Mouse (Mus musculus): ENCODE data around the gene Rbp4. TPM values are rescaled to one million over a fixed set of nuclear protein-coding genes. Genes with fewer than 3 reads are reported as not detected.

Gene Rbp4
- not detected for polyA plus RNA-seq (2012; fragmentation: generic; extraction: Trizol)

DNA sequence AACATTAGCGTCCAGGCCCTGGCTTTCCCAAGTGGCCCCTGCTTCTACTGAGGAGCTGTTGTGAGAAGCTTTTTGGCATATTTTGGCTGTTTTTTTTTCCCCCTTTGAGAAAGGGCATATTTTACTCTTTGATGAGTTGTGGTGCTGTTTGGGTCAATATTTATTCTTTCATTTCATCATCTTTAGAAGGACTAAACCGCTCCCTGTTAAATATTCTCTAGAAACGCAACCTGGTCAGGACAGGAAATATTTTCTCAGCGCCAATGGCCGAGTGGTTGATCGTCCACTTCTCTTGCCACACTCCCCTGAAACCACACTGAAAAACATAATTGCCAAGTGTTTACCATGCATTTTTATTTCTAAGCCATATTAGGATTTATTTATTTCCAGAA lies at the start of gene Rbp4:
Gene Rbp4 (minus strand): TSS at position 63 of the 392 bp plus-strand sequence.

DNA sequence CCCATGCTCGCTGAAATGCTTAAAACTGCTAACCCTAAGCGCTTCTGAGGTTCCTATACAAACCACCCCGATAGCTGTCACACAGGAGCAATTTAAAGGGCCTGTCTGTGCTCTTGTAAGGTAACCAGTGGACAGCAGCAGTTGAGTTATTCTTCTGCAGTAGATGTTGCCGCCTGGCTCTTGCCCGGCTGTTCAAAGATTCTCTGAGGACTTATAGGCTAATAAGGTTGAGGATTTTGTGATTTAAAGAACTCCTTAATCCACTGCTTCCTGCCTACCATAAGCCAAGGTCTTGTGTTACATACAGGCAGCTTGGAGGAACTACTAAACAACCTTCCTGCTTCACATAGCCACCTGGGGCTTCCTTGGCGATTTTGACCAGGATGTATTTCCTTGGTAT lies 7.4 kb upstream of the Rbp4 start, which contains the start of gene Pde6c:
Gene Pde6c (plus strand): TSS at position 301 of the 400 bp plus-strand sequence.

DNA sequence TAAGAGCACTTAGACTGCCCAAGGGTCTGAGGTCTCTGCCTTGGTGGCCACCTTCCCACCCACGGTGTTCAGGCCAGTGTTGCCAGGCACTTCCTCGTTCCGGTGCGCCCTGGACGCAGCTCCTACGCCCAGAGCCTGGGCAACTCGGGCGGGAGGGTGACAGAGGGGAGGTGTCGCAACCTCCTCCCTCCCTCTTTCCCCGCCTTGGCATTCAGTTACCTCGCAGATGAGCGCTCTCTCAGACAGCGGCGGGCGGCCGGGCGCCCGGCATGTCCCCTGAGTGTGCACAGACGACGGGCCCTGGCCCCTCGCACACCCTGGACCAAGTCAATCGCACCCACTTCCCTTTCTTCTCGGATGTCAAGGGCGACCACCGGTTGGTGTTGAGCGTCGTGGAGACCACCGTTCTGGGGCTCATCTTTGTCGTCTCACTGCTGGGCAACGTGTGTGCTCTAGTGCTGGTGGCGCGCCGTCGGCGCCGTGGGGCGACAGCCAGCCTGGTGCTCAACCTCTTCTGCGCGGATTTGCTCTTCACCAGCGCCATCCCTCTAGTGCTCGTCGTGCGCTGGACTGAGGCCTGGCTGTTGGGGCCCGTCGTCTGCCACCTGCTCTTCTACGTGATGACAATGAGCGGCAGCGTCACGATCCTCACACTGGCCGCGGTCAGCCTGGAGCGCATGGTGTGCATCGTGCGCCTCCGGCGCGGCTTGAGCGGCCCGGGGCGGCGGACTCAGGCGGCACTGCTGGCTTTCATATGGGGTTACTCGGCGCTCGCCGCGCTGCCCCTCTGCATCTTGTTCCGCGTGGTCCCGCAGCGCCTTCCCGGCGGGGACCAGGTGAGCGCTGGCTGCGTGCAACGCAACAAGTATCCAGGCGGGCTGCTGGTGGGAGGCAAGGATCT lies 28.0 kb downstream of the Rbp4 start, which contains the start of gene Ffar4:
Gene Ffar4 (plus strand): TSS at position 214 of the 901 bp plus-strand sequence.

Other genes with a start within 250 kb of the Rbp4 start
- gene Myof, start 81.7 kb downstream of the Rbp4 start, polyA plus RNA-seq (2012; fragmentation: generic; extraction: Trizol) = 100 to 1,000 TPM in 1 of 2 experiments, 10 to 100 TPM in 1; 43.0 to 142 TPM
- gene Cep55, start 70.3 kb downstream of the Rbp4 start, polyA plus RNA-seq (2012; fragmentation: generic; extraction: Trizol) = 1 to 10 TPM in 1 of 2 experiments, under 1 TPM in 1; 0.44 to 6.3 TPM
- not detected for gene Ffar4, start 28.2 kb downstream of the Rbp4 start, polyA plus RNA-seq (2012; fragmentation: generic; extraction: Trizol)
- not detected for gene Pde6c, start 7.5 kb upstream of the Rbp4 start, polyA plus RNA-seq (2012; fragmentation: generic; extraction: Trizol)
- gene Fra10ac1, start 98.9 kb upstream of the Rbp4 start, polyA plus RNA-seq (2012; fragmentation: generic; extraction: Trizol) = 1 to 10 TPM in 1 of 2 experiments, under 1 TPM in 1; 0.85 to 5.1 TPM
- gene Lgi1, start 139.3 kb upstream of the Rbp4 start, polyA plus RNA-seq (2012; fragmentation: generic; extraction: Trizol) = not detected